Mouse (Mus musculus) lung, postnatal 0 days (tissue): ENCODE measurements at regions not wholly inside any gene's neighbourhood (a gene's known extent, or its start where the extent isn't known, plus 50 kb on each side); places are given as distances from the start of the nearest gene placed in this dataset.

Source experiments
- CTCF ChIP-seq: IDR thresholded peaks from 2 replicates; pipeline ENCODE4 v1.5.1; 2016; ENCODE audit warnings: antibody characterized with exemption, mild to moderate bottlenecking
- EP300 ChIP-seq: IDR thresholded peaks from 2 replicates; pipeline ENCODE4 v1.6.1; 2016; ENCODE audit warnings: antibody characterized with exemption, mild to moderate bottlenecking, control low read depth

GRCm38 (mm10) chr5:73854025-73854773 lies 203.0 kb downstream of the Spata18 start:
- TF ChIP-seq CTCF: peak; percentile 92
- peak; percentile 21; the same call in 1 of the 2 replicates for TF ChIP-seq EP300
